Mouse (Mus musculus) kidney, adult 2 months (tissue): ENCODE measurements at regions not wholly inside any gene's neighbourhood (a gene's known extent, or its start where the extent isn't known, plus 50 kb on each side); places are given as distances from the start of the nearest gene placed in this dataset.

Source experiments
- DNase-seq: peaks from one replicate; pipeline ENCODE4 v3.0.0; 2021
- H3K27ac ChIP-seq: fragments of 200-500 bp; 2 replicates; pipeline ENCODE4 v1.5.1; 2012; ENCODE audit warnings: low read depth, low read length, control low read depth, inconsistent platforms; ENCODE audit not compliant: insufficient read depth
- H3K27me3 ChIP-seq: fragments of 200-500 bp; replicated peaks from 2 replicates; pipeline ENCODE4 v1.6.1; 2012; ENCODE audit warnings: mild to moderate bottlenecking, moderate library complexity, low read length, inconsistent platforms; ENCODE audit not compliant: control insufficient read depth, insufficient read depth
- H3K36me3 ChIP-seq: fragments of 200-500 bp; 2 replicates; pipeline ENCODE4 v1.6.1; 2012; ENCODE audit warnings: mild to moderate bottlenecking, moderate library complexity, low read length, inconsistent platforms; ENCODE audit not compliant: control insufficient read depth, insufficient read depth
- H3K4me1 ChIP-seq: fragments of 200-500 bp; 2 replicates; pipeline ENCODE4 v1.6.1; 2011; ENCODE audit warnings: low read length; ENCODE audit not compliant: control insufficient read depth, insufficient read depth
- H3K4me3 ChIP-seq: fragments of 200-500 bp; 2 replicates; pipeline ENCODE4 v1.5.1; 2011; ENCODE audit warnings: mild to moderate bottlenecking, low read depth, low read length, control low read depth; ENCODE audit not compliant: insufficient read depth
- CTCF ChIP-seq: fragments of 200-500 bp; conservative IDR thresholded peaks from 2 replicates; pipeline ENCODE4 v1.5.1; 2011; ENCODE audit warnings: low read depth, mild to moderate bottlenecking, control low read depth, low read length, moderate library complexity, mixed read lengths; ENCODE audit not compliant: insufficient read depth, insufficient read length
- POLR2A ChIP-seq: fragments of 200-500 bp; IDR thresholded peaks from one replicate; pipeline ENCODE4 v1.6.1; 2011; ENCODE audit warnings: low read depth, low read length, control low read depth
- WGBS: fragments of 180-500 bp; shearing (Covaris S2); methylation state at CpG from one replicate; pipeline ENCODE4 v1.1.7; 2018; 5-methylcytosine and 5-hydroxymethylcytosine counted together

- no peak for TF ChIP-seq POLR2A
- TF ChIP-seq CTCF: no peak
These were observed 772.1 kb downstream of the Efna5 start for GRCm38 (mm10) chr17:62109052-62109451.

GRCm38 (mm10) chr17:62083281-62083680 is 797.8 kb downstream of the Efna5 start:
- Histone ChIP-seq H3K27ac (no peak overlapping the region), H3K4me3 (no peak overlapping the region), H3K27me3 (no peaks in the 10 kb centered on the region), H3K4me1 (no peaks in the 10 kb centered on the region), H3K36me3 (no peaks in the 10 kb centered on the region)
- 79% methylated on average over 4 of the region's 4 CpGs for WGBS
- TF ChIP-seq CTCF: no peak
- TF ChIP-seq POLR2A: no peak
- DNase-seq: no peak

More at GRCm38 (mm10) chr17:62109052-62109451, 772.1 kb downstream of the Efna5 start:
- Histone ChIP-seq H3K4me3 (no peak overlapping the region), H3K27ac (no peak overlapping the region), H3K36me3 (no peaks in the 10 kb centered on the region), H3K4me1 (no peaks in the 10 kb centered on the region), H3K27me3 (no peaks in the 10 kb centered on the region)
- no peak for DNase-seq

GRCm38 (mm10) chr17:62077604-62078003 is 803.5 kb downstream of the Efna5 start:
- H3K4me3 ChIP-seq: no peak overlapping the region
- DNase-seq: no peak
- no peak overlapping the region for H3K27ac ChIP-seq
- WGBS: 86% methylated on average over 7 of the region's 7 CpGs
- no peaks in the 10 kb centered on the region for H3K27me3 ChIP-seq
- TF ChIP-seq CTCF (no peak), POLR2A (no peak)
- H3K4me1 ChIP-seq: no peaks in the 10 kb centered on the region
- no peaks in the 10 kb centered on the region for H3K36me3 ChIP-seq

- Histone ChIP-seq H3K36me3 (no peaks in the 10 kb centered on the region), H3K27me3 (no peaks in the 10 kb centered on the region), H3K27ac (no peak overlapping the region), H3K4me1 (no peaks in the 10 kb centered on the region), H3K4me3 (no peak overlapping the region)
- WGBS: 78% methylated on average over 1 of the region's 1 CpGs
- no peak for TF ChIP-seq CTCF
- TF ChIP-seq POLR2A: no peak
- no peak for DNase-seq
These were observed 816.2 kb downstream of the Efna5 start for GRCm38 (mm10) chr17:62064939-62065338.

- TF ChIP-seq CTCF (no peak), POLR2A (no peak)
- Histone ChIP-seq H3K4me3 (no peak overlapping the region), H3K4me1 (no peaks in the 10 kb centered on the region), H3K36me3 (no peaks in the 10 kb centered on the region), H3K27me3 (no peaks in the 10 kb centered on the region), H3K27ac (no peak overlapping the region)
- no peak for DNase-seq
- 40% methylated on average over 3 of the region's 3 CpGs for WGBS
These were observed 823.1 kb downstream of the Efna5 start for GRCm38 (mm10) chr17:62058016-62058415.

GRCm38 (mm10) chr17:62054801-62055200 is 826.3 kb downstream of the Efna5 start:
- WGBS: 30% methylated on average over 6 of the region's 6 CpGs
- H3K4me1 ChIP-seq: no peaks in the 10 kb centered on the region
- TF ChIP-seq POLR2A (no peak), CTCF (no peak)
- H3K27me3 ChIP-seq: no peaks in the 10 kb centered on the region
- H3K4me3 ChIP-seq: no peak overlapping the region
- DNase-seq: no peak
- no peak overlapping the region for H3K27ac ChIP-seq
- H3K36me3 ChIP-seq: no peaks in the 10 kb centered on the region

GRCm38 (mm10) chr17:62048989-62049388 is 832.1 kb downstream of the Efna5 start:
- Histone ChIP-seq H3K4me3 (no peak overlapping the region), H3K27ac (no peak overlapping the region), H3K27me3 (no peaks in the 10 kb centered on the region), H3K4me1 (no peaks in the 10 kb centered on the region), H3K36me3 (no peaks in the 10 kb centered on the region)
- DNase-seq: no peak
- TF ChIP-seq POLR2A (no peak), CTCF (no peak)
- WGBS: 77% methylated on average over 3 of the region's 3 CpGs

GRCm38 (mm10) chr17:62030614-62031013 is 850.5 kb downstream of the Efna5 start:
- H3K27ac ChIP-seq: no peak overlapping the region
- no peak overlapping the region for H3K4me3 ChIP-seq
- H3K36me3 ChIP-seq: no peaks in the 10 kb centered on the region
- no peak for TF ChIP-seq POLR2A
- TF ChIP-seq CTCF: no peak
- WGBS: 78% methylated on average over 1 of the region's 1 CpGs
- no peak for DNase-seq
- no peaks in the 10 kb centered on the region for H3K27me3 ChIP-seq
- no peaks in the 10 kb centered on the region for H3K4me1 ChIP-seq
